Mouse (Mus musculus) layer of hippocampus, postnatal 25 days (tissue): ENCODE results near the gene Hivep3. TPM values are rescaled to one million over a fixed set of nuclear protein-coding genes. Genes with fewer than 3 reads are reported as not detected.

Experiments used
- DNase-seq, 2 experiments: peaks; one replicate each; pipeline ENCODE4 v3.0.0; 2022; ENCODE audit warnings: mixed read lengths in 2 of 2, low spot score in 1 of 2; ENCODE audit errors: extremely low spot score in 1 of 2
- total RNA-seq, 2 experiments: library from RNA; stranded (reverse); gene quantifications; 2 replicates each; pipeline ENCODE4 v1.2.3; 2021

The Hivep3 gene
- total RNA-seq, 2 experiments from 2014 or later: 37.9 to 57.4 TPM

DNA sequence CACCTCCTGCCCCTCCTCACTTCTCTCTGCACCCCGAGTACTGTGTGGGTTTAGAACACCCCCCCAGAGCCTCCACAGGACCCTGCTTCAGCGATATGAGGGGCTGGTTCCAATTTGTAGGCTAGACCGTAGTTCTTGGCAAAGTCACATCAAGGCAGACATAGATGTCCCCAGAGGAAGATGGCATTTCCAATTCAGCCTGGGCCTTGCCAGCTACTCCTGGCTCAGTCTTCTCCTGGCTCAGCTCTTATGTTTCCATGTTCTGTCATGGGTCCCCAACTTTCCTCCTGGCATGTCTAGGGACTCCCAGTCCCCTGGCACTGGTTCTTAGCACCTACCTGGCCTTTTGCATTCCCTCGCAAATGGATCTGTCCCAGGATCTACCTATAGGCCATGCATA, 201.3 kb downstream of the Hivep3 start:
- no peak for DNase-seq

DNA sequence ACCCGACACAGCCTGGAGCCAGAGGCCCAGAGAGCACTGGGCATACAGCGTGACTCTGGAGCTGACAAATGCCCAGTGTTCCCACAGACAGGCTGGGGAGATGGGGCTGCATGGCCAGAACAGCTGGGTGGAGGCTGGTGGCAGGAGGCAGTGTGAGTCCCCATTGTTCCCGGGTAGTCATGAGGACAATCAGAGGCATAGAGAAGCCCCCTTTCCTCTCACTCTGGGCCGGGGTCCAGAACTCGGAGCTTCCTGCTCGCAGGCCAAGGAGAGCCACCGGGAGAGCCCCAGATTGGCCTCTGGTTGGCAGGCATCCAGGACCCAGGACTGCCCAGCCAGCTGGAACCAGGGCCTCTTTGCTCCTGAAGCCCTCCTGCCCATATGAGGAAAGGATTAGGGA, 204.3 kb downstream of the Hivep3 start:
- DNase-seq: peak in 1 of 2 experiments; percentile 67

GRCm38 (mm10) chr4:119938518-119938917, 204.9 kb downstream of the Hivep3 start:
- DNase-seq: no peak

- DNase-seq: no peak
Measured at GRCm38 (mm10) chr4:119939786-119940185, 206.2 kb downstream of the Hivep3 start.

DNA sequence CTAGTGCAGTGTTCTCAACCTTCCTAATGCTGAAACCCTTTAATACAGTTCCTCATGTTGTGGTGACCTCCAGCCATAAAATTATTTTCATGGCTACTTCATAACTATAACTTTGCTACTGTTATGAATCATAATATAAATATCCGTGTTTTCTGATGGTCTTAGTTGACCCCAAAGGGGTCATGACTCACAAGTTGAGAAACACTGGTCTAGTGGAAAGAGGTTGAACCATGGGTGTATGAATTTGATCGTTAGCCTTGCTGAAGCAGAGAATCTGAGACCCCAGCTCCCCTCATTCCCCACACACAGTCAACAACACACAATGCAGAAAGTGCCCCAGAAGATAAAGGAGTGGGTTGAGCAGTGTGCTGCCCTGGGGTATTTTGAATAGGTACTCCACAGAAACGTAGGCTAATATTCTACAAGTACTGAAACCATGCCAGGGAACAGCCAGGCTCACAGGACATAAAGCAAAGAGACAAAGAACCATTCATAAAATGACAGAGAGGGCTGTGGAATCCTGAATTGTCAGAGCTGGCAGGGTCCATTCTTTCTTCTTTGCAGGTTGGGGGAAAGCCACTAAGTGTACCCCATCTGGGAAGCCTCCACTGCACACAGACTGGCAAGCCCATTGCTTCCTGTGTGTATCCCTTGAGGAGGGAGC, 212.8 kb downstream of the Hivep3 start:
- no peak for DNase-seq

GRCm38 (mm10) chr4:119947232-119948162, 213.9 kb downstream of the Hivep3 start:
- DNase-seq: no peak

- DNase-seq: no peak
Measured at GRCm38 (mm10) chr4:119948406-119948805, 214.8 kb downstream of the Hivep3 start.

- DNase-seq: no peak
Measured at GRCm38 (mm10) chr4:119948922-119949614, 215.5 kb downstream of the Hivep3 start.

DNA sequence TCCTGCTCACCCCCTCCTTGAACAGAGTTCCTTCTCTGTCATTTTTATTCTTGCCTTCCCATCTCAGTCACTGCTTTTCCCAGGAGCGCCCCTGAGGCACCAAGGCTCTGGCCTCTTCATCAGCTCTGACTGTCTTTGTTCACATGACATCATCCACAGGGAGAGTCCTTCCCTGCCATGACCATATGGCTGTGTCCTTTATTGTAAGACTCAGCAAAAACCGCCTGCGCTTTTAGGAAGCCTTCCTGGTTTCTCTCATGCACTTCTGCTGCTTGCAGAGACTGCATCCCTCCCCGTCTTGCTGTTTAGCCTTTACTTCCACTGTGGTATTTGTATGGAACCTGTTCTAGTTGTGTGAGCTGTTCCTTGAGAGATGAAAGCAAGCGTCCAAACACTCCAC, 216.6 kb downstream of the Hivep3 start:
- no peak for DNase-seq

- no peak for DNase-seq
Measured at GRCm38 (mm10) chr4:119951081-119951480, 217.5 kb downstream of the Hivep3 start.

- DNase-seq: no peak
Measured at GRCm38 (mm10) chr4:119955008-119955407, 221.4 kb downstream of the Hivep3 start.

GRCm38 (mm10) chr4:119957970-119958369, 224.4 kb downstream of the Hivep3 start:
- DNase-seq: no peak

DNA sequence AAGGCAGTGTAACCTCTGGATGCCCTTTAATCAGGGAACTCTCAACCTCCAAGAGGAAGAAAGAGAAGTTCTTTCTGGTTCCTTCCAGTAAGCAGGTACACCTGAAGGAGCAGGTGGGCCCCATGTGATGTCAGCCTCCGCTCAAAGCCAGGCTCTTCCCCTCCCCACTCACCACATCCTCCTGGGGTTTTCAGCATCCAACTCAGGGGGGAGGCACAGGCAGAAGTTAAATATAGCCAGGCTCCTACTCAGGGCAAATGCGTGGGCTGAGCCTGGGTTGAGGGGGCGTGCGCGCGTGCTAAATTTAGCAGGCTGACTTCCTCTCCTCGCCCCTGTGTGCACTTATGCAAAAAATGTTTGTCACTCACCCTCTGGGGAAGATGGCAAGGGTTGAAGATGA, 225.7 kb downstream of the Hivep3 start:
- DNase-seq: no peak

DNA sequence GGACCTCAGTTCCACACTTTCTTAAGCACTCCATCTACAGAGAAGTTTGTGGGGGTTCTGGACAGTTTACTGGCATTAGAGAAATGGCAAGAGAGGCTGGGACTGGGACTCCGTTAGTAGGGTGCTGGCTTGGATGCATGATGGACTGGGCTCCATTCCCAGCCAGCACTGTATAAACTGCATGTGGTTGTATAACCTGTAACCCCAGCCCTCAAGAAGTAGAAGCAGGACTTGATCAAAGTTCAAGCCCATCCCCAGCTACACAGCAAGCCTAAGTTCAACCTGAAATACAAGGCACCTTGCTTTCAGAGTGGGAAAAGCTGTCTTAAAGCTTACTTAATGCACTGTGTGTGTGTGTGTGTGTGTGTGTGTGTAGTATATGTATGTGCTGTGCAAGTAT, 226.3 kb downstream of the Hivep3 start:
- DNase-seq: no peak

GRCm38 (mm10) chr4:119960523-119960922, 226.9 kb downstream of the Hivep3 start:
- no peak for DNase-seq

DNA sequence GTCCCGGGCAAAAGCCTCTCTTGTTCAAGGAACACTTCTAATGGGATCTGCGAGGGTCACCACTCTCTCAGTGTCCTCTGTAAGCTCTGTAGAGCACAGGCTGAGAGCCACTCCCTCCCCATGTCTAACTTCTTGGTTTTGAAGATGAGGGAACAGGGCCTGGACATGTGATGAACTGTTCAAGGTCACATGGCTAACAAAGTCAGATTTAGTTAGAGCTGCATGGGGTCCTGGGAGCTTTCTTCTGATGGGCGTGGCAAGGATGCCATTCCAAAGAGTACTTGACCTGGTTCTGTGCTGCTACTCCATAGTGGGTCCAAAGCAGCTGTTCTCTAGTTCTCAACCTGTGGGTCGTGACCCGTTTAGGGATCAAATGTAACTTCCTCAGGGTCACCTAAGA, 227.6 kb downstream of the Hivep3 start:
- DNase-seq: no peak

DNA sequence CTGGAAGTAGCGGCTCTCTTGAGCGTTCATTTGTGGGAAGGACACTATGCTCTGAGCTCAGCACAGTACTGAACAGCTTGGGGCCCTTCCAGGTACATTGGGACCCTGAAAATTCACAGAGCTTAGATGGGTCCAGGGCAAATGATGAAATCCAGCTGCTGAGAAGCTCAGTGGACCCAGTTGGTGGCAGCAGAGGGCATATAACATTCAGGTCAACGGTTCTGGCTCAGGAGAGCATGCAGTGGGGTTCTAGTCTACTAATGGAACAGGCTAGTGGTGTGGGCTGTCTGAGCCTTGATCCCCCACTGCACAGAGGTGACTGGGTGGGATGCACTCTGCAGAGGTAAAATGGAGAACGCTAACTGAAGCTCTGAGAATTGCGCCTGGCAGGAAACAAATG, 228.5 kb downstream of the Hivep3 start:
- no peak for DNase-seq

GRCm38 (mm10) chr4:119966105-119967072, 232.8 kb downstream of the Hivep3 start:
- no peak for DNase-seq

DNA sequence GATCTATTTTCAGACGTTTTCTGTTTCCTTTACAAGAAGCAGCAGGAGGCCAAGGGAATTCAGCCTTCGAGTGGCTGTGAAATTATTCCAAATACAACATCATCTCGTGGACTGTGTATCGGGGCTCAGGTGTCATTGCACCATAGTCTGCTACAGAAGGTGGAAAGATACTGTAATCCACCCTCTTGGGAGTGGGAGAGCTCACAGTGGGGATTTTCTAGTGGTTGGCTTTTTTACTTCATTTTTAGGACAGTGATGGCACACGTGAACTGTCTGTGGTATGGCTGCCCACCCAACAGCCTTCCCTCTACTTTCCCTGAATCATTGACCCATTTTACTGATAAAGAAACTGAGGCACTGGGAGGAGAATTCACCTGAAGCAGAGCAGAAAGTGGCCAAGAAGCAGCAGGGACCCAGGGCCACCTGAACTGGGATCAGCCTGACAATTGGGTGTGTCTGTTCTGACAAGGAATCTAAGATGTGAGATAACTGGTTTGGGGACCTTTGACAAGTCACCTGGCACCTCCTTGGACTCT, 233.6 kb downstream of the Hivep3 start:
- DNase-seq: no peak

DNA sequence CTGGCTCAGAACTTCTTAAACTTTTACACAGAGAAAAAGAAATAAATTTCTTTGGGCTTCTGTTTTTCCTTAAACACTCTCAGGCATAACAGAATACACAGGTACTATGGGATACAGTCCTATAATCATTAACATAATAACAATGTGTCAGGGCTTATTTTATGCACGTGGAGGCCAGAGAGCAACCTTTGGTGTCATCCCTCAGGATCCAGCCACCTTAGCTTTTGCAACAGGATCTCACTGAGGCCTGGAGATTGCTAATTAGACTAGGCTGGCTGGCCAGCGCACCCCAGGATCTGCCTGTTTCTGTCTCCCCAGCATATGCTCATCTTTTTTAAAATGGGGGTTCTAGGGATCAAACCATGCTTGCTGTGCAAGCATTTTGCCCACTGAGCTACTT, 234.1 kb downstream of the Hivep3 start:
- no peak for DNase-seq
